Mouse (Mus musculus) testis, adult 2 months (tissue): ENCODE measurements around the gene Pik3c2g. TPM values are rescaled to one million over a fixed set of nuclear protein-coding genes. Genes with fewer than 3 reads are reported as not detected.
A peak's percentile ranks its signal among the peaks of the same experiment; 100 is the strongest.

Experiments used
- H3K27ac ChIP-seq: fragments of 200-500 bp; 2 replicates; pipeline ENCODE4 v1.5.1; 2012; ENCODE audit warnings: low read depth, low read length; ENCODE audit not compliant: control insufficient read depth, insufficient read depth
- H3K27me3 ChIP-seq: fragments of 200-500 bp; 2 replicates; pipeline ENCODE4 v1.6.1; 2012; ENCODE audit warnings: mild to moderate bottlenecking, low read length, moderate library complexity; ENCODE audit not compliant: control insufficient read depth, insufficient read depth
- H3K36me3 ChIP-seq: fragments of 200-500 bp; 2 replicates; pipeline ENCODE4 v1.6.1; 2012; ENCODE audit warnings: mild to moderate bottlenecking, low read length; ENCODE audit not compliant: control insufficient read depth, insufficient read depth
- H3K4me1 ChIP-seq: fragments of 200-500 bp; 2 replicates; pipeline ENCODE4 v1.6.1; 2012; ENCODE audit warnings: low read length; ENCODE audit not compliant: control insufficient read depth, insufficient read depth
- H3K4me3 ChIP-seq: fragments of 200-500 bp; 2 replicates; pipeline ENCODE4 v1.5.1; 2012; ENCODE audit warnings: low read depth, mild to moderate bottlenecking, low read length, moderate library complexity, mixed read lengths; ENCODE audit not compliant: control insufficient read depth
- CTCF ChIP-seq: fragments of 200-500 bp; IDR thresholded peaks from 2 replicates; pipeline ENCODE4 v1.5.1; 2012; ENCODE audit warnings: low read depth, mild to moderate bottlenecking, inconsistent platforms, low read length, moderate library complexity; ENCODE audit not compliant: control insufficient read depth, insufficient read depth, insufficient replicate concordance
- POLR2A ChIP-seq: fragments of 200-500 bp; IDR thresholded peaks from 2 replicates; pipeline ENCODE4 v1.6.1; 2012; ENCODE audit warnings: low read depth, mild to moderate bottlenecking, inconsistent platforms, low read length, moderate library complexity; ENCODE audit not compliant: control insufficient read depth
- polyA plus RNA-seq: library from polyadenylated mRNA; depleted of rRNA; stranded (reverse); fragments of >200 nt; gene quantifications from 2 replicates; pipeline ENCODE4 v1.2.3, GENCODE M21; 2012; rRNA removed

Gene Pik3c2g
- polyA plus RNA-seq: 0.28 and 0.35 TPM in 2 replicates

- no peak within 1 kb of the TSS for H3K4me3 ChIP-seq
- no peaks in the 10 kb centered on the region; the same call in none of the 2 replicates for H3K4me1 ChIP-seq
- H3K27ac ChIP-seq: no peak within 1 kb of the TSS
- no peak for TF ChIP-seq POLR2A
- no peak for TF ChIP-seq CTCF
- H3K27me3 ChIP-seq: no peaks in the 10 kb centered on the region
- no peaks in the 10 kb centered on the region for H3K36me3 ChIP-seq
Observed at GRCm38 (mm10) chr6:139586892-139587291, at the start of gene Pik3c2g. TSS of gene Pik3c2g (plus strand) at chr6:139587221.

GRCm38 (mm10) chr6:139538469-139538868 lies 48.6 kb upstream of the Pik3c2g start:
- no peaks in the 10 kb centered on the region for H3K27me3 ChIP-seq
- H3K4me3 ChIP-seq: no peak overlapping the region
- TF ChIP-seq CTCF: no peak
- TF ChIP-seq POLR2A: no peak
- H3K27ac ChIP-seq: no peak overlapping the region
- no peaks in the 10 kb centered on the region for H3K4me1 ChIP-seq
- H3K36me3 ChIP-seq: no peaks in the 10 kb centered on the region

DNA sequence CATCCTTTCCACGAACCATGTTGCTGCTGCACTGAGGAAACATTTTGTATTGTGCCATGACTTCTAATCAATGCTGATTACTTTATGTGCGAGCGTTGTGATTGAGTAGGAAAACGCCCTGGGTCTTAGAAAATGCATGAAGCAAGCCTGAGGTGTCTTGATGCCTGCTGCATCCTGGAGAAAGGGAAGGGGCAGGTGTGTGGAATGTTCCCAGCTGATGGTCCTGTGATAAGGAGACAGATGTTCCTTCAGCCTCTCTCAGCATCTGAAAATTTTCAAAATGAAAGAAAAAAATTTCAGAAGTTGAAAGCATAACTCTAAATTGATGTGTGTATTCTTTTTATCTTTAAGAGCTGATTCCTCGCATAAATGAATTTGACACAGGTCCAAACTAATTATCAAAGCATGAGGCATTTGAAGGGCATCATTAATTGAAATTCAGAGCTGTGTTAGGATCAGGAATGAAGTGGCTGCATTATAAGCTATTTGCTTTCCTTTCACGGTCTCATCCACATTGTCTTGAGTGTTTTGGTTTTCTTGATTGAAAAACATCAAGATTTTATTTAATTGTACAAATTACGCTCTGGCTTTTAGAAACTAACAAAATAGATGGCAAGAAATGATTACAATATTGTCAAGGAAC lies 31.4 kb upstream of the Pik3c2g start:
- no peaks in the 10 kb centered on the region for H3K36me3 ChIP-seq
- H3K4me1 ChIP-seq: no peaks in the 10 kb centered on the region
- H3K4me3 ChIP-seq: no peak overlapping the region
- no peaks in the 10 kb centered on the region for H3K27me3 ChIP-seq
- TF ChIP-seq POLR2A: no peak
- TF ChIP-seq CTCF: no peak
- H3K27ac ChIP-seq: no peak overlapping the region

DNA sequence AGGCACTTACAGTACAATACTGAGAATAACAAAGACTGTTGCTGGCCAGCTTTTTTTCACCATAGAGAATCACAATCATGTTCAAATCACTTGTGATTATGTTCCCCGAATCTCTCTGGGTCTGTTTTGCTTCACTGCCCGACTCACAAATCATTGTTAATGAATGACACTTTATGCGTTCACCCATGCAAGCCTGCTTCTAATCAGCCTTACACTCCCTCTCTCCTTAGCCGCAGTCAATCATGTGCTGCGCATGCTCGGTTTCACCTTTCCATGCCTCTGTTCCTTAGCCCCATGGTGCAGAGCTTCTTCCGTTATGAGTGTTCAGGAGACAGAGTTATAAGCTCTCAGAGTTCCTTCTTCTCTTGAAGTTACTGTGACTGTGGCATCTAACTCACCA lies 17.8 kb upstream of the Pik3c2g start:
- Histone ChIP-seq H3K4me3 (no peak overlapping the region), H3K4me1 (no peaks in the 10 kb centered on the region), H3K36me3 (no peaks in the 10 kb centered on the region), H3K27ac (no peak overlapping the region), H3K27me3 (no peaks in the 10 kb centered on the region)
- TF ChIP-seq POLR2A (no peak), CTCF (no peak)

DNA sequence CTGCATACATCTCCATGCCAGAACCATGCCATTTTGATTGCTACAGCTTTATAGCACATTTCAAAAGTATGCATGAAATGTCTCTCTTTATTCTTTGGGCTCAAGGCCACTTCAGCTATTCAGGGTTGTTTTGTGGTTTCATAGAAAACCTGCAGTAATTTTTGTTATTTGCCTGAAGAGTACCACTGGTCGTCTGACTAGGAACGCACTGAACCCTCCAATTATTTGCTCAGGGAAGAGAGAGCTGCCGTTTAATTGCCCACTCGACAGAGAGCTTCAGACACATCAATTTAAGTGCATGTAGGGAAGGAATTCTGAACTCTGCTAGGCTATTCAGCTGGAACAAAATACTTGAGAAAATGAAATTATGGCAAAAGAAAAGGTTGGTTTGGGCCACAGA lies 11.2 kb upstream of the Pik3c2g start:
- Histone ChIP-seq H3K36me3 (no peaks in the 10 kb centered on the region), H3K27ac (no peak overlapping the region), H3K27me3 (no peaks in the 10 kb centered on the region), H3K4me3 (peak overlapping the region; percentile 68), H3K4me1 (peaks cover 2% of the 10 kb centered on the region; the same call in 1 of the 2 replicates)
- TF ChIP-seq CTCF: no peak
- TF ChIP-seq POLR2A: no peak

- Histone ChIP-seq H3K27me3 (no peaks in the 10 kb centered on the region), H3K36me3 (no peaks in the 10 kb centered on the region), H3K4me3 (peak overlapping the region; percentile 70), H3K27ac (no peak overlapping the region), H3K4me1 (peaks cover 2% of the 10 kb centered on the region; the same call in 1 of the 2 replicates)
- TF ChIP-seq POLR2A: no peak
- peak; percentile 59; the same call in 1 of the 2 replicates for TF ChIP-seq CTCF
Observed at GRCm38 (mm10) chr6:139576261-139577014, 10.6 kb upstream of the Pik3c2g start.

DNA sequence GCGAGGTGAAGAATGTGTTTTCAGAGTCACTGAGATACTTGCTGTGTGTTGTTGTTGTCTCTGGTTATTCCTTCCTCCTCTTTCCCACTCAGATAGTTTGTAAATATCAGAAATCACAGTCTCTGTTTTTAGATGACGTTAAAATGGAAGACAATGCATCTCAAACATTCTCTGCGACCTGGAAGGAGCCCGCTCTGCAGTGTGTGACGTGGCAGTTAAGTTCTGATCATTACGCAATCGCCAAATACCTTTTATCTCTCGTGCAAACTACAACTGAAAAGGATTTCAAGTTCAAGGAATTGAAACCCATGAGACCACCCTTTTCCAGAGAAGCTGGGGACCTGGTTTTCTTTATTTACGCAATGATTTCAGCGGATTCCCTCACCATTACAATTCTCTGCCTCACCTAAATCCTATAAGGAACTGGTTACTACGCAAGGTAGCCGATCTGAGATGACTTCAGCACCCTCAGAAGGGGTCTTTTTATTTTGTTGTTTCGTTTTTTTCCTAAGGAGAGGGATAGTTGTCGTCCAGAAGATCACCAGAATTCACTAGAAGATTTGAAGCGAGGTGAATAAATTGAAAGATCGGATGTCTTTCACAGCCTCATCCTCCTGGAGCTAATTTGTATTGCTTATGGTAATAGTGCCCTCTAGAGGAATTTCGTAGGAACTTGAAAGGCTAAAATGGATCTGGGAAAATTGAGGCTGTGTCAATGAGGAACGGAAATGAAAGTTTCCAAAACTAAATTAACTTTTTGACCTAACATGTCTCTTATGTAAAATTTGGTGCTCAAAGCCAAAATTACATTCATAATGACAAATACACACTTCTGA lies 9.8 kb upstream of the Pik3c2g start:
- TF ChIP-seq POLR2A (no peak), CTCF (no peak; the same call in 1 of the 2 replicates)
- Histone ChIP-seq H3K4me1 (peaks cover 2% of the 10 kb centered on the region; the same call in 1 of the 2 replicates), H3K4me3 (peak overlapping the region; percentile 70), H3K27ac (no peak overlapping the region), H3K36me3 (no peaks in the 10 kb centered on the region), H3K27me3 (no peaks in the 10 kb centered on the region)
